Comparison of ENCODE assay signal across 8 mouse cellular contexts in the genomic region with DNA sequence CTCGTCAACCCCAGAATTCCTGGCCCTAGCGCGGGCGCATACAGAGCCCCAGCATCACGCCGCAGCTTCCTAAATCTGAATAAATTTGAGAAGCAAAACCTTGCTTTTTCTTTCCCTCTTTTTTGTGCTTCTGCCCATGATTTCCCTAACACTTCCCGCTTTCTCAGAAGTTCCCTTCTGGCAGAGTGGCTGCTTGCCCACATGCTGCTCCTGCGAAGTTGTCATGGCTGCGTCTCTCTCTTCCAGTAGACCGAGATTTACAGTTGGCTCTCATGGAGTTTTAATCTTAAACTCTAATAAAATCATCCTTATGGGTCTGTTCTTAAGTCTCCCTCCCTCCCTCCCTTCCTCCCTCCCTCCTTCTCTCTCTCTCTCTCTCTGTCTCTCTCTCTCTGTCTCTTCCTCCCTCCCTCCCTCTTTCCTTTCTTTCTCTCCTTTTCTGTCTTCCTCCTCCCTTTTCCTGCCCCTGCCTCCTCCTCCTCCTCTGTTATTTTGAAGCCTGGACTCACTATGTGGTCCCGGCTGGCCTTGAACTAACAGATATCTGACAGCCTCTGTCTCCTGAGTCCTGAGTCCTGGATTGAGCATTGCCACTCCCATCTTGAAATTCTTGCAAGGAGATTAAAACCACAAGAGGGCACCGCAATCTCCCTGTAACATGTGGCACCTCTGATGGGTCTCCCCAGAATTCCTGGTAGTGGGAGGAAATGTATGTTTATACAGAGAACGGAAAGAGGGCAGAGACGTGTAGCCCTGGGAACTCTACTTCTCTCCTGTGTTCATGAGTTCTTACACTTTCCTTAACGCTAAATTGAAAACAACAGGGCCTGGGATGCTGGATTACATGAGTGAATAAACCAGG. TPM values are rescaled to one million over a fixed set of nuclear protein-coding genes. Genes with fewer than 3 reads are reported as not detected.
DNase-seq lines count a peak whose midpoint lies in the region; ATAC-seq and TF ChIP-seq lines count a peak whose summit lies in the region.

No protein-coding gene starts in this region.

- H3K36me3 ChIP-seq in MEL (ENCODE audit: control insufficient read depth in 1 of 2, insufficient read depth in 2 of 2, low read length in 2 of 2) = peaks cover 0 to 5% of the 10 kb centered on the region in 2 experiments; a peak in 2 of 4 replicates
- no peaks in the 10 kb centered on the region for H3K36me3 ChIP-seq in hindbrain, embryonic 13.5 days
- no peaks in the 10 kb centered on the region for H3K36me3 ChIP-seq in liver, embryonic 12.5 days

- peak; percentile 27 for DNase-seq in embryo, embryonic 10 days (ENCODE audit: low spot score)
- DNase-seq in embryo, embryonic 11 days = no peak
- DNase-seq in MEL (ENCODE audit: low read depth, low spot score) = peak; percentile 52
- DNase-seq in right cerebral cortex, postnatal 25 days = peak; percentile 42
- DNase-seq in thymus, postnatal 14 days = no peak
- DNase-seq in urinary bladder, adult 2 months (ENCODE audit: low spot score) = no peak

- H3K79me2 ChIP-seq in MEL (ENCODE audit: control insufficient read depth, insufficient read depth, low read length, poor library complexity) = no peaks in the 10 kb centered on the region

- peak overlapping the region; percentile 49 for H3K9ac ChIP-seq in MEL (ENCODE audit: control insufficient read depth, low read depth, low read length, poor library complexity, severe bottlenecking)
- peak overlapping the region; percentile 59 for H3K9ac ChIP-seq in hindbrain, embryonic 13.5 days
- H3K9ac ChIP-seq in liver, embryonic 12.5 days = no peak overlapping the region

- TF ChIP-seq POLR2A in MEL (IDR thresholded peaks at IDR 0.05; ENCODE audit: control insufficient read depth in 1 of 2, insufficient read depth in 1 of 2, low read depth in 1 of 2, low read length in 2 of 2, poor library complexity in 1 of 2) = no peak

- H3K27ac ChIP-seq in MEL (ENCODE audit: control insufficient read depth, low read depth, low read length) = no peak overlapping the region
- no peak overlapping the region for H3K27ac ChIP-seq in hindbrain, embryonic 13.5 days
- no peak overlapping the region for H3K27ac ChIP-seq in liver, embryonic 12.5 days

- H3K4me3 ChIP-seq in MEL (ENCODE audit: control insufficient read depth in 1 of 2, insufficient read depth in 1 of 2, low read depth in 2 of 2, low read length in 2 of 2) = peak overlapping the region; percentile 44 to 48
- H3K4me3 ChIP-seq in hindbrain, embryonic 13.5 days = no peak overlapping the region
- no peak overlapping the region; the same call in 1 of the 2 replicates for H3K4me3 ChIP-seq in liver, embryonic 12.5 days

- peak overlapping the region; percentile 41 for H3K4me2 ChIP-seq in hindbrain, embryonic 13.5 days
- H3K4me2 ChIP-seq in liver, embryonic 12.5 days = peak overlapping the region; percentile 46

- ATAC-seq in hindbrain, embryonic 13.5 days (ENCODE audit: low FRiP score) = peak; percentile 32; the same call in 1 of the 2 replicates
- ATAC-seq in liver, embryonic 12.5 days = no peak

- no peaks in the 10 kb centered on the region for H3K27me3 ChIP-seq in MEL (ENCODE audit: control insufficient read depth in 1 of 2, insufficient read depth in 2 of 2, low read length in 2 of 2)
- H3K27me3 ChIP-seq in hindbrain, embryonic 13.5 days = peaks cover 4% of the 10 kb centered on the region; the same call in 1 of the 2 replicates
- H3K27me3 ChIP-seq in liver, embryonic 12.5 days (replicated peaks) = peaks cover 11% of the 10 kb centered on the region; the same call in 1 of the 2 replicates

- no peak for TF ChIP-seq RAD21 in MEL (IDR thresholded peaks at IDR 0.05; ENCODE audit: low read depth, low read length)

- peak in 2 of 3 experiments; percentile 11 to 24; a peak in 1 of 6 replicates for TF ChIP-seq CTCF in MEL (IDR thresholded peaks at IDR 0.05 in 2 of 3, conservative IDR thresholded peaks at IDR 0.05 in 1 of 3; ENCODE audit: control insufficient read depth in 1 of 3, insufficient read depth in 1 of 3, low read depth in 2 of 3, low read length in 3 of 3, poor library complexity in 1 of 3, severe bottlenecking in 1 of 3)

- 61% methylated on average over 15 of the region's 15 CpGs for WGBS in hindbrain, embryonic 13.5 days
- 44% methylated on average over 15 of the region's 15 CpGs for WGBS in liver, embryonic 12.5 days (ENCODE audit: insufficient replicate concordance)

- peaks cover 0 to 8% of the 10 kb centered on the region in 2 experiments; a peak in 1 of 4 replicates for H3K4me1 ChIP-seq in MEL (ENCODE audit: control insufficient read depth in 1 of 2, insufficient read depth in 2 of 2, low read length in 2 of 2)
- 0 out of 2 replicates have a peak, but pooled peaks cover 5% of the 10 kb centered on the region for H3K4me1 ChIP-seq in hindbrain, embryonic 13.5 days (replicated peaks)
- peaks cover 7% of the 10 kb centered on the region; the same call in 1 of the 2 replicates for H3K4me1 ChIP-seq in liver, embryonic 12.5 days

- no peak for TF ChIP-seq EP300 in MEL (IDR thresholded peaks at IDR 0.05; ENCODE audit: low read depth in 1 of 2, low read length in 2 of 2)

- no peaks in the 10 kb centered on the region for H3K9me3 ChIP-seq in MEL (replicated peaks; ENCODE audit: insufficient read depth, low read length)
- no peaks in the 10 kb centered on the region for H3K9me3 ChIP-seq in hindbrain, embryonic 13.5 days
- H3K9me3 ChIP-seq in liver, embryonic 12.5 days (replicated peaks) = no peaks in the 10 kb centered on the region

TF ChIP-seq in MEL, 35 proteins besides CTCF, POLR2A, EP300 and RAD21:
- TF ChIP-seq ZMIZ1 (IDR thresholded peaks at IDR 0.05; ENCODE audit: low read depth, low read length) (no peak), USF1 (IDR thresholded peaks at IDR 0.05; ENCODE audit: low read depth, low read length) (no peak), POLR2AphosphoS2 (IDR thresholded peaks at IDR 0.05; ENCODE audit: low read length) (no peak), USF2 (IDR thresholded peaks at IDR 0.05; ENCODE audit: borderline replicate concordance in 1 of 2, insufficient read depth in 1 of 2, low read depth in 1 of 2, low read length in 2 of 2) (no peak), MYC (IDR thresholded peaks at IDR 0.05; ENCODE audit: low read depth, low read length) (no peak), TCF12 (IDR thresholded peaks at IDR 0.05; ENCODE audit: low read depth, low read length) (no peak), ZC3H11A (IDR thresholded peaks at IDR 0.05; ENCODE audit: low read depth, low read length) (no peak)

RNA-seq across cellular contexts. Expression of a gene that starts 21.8 kb away (rescaled TPM):
- not detected in 2 replicates for total RNA-seq in MEL (2012; rRNA removed)
- 1 to 10 TPM in 1 of 2 experiments, not detected in 1; 1.4 TPM for polyA plus RNA-seq in MEL (2012; ENCODE audit: insufficient read depth in 1 of 2, insufficient read length in 2 of 2, low read depth in 1 of 2, low replicate concordance in 2 of 2, missing spikeins in 1 of 2)
- polyA plus RNA-seq in hindbrain, embryonic 13.5 days (2015; fragmentation: Nextera tagmentation; extraction: Ambion mirVana) = 0.05 TPM in 1 of 2 replicates, not detected in the other
- not detected in 2 replicates for polyA plus RNA-seq in liver, embryonic 12.5 days (2016; fragmentation: Nextera tagmentation; extraction: Ambion mirVana)
- polyA plus RNA-seq in urinary bladder, adult 2 months (2012; rRNA removed) = 0.06 and 0.07 TPM in 2 replicates

Comparison
In these comparisons a context has a peak if more than half of its experiments do, and no peak if none do; other contexts are left out.
1. DNase-seq: peak in embryo, embryonic 10 days (single experiment), MEL (single experiment) and right cerebral cortex, postnatal 25 days (single experiment); none in embryo, embryonic 11 days (single experiment), thymus, postnatal 14 days (single experiment) and urinary bladder, adult 2 months (single experiment).
2. H3K4me3 ChIP-seq: peak in MEL (2 of 2); none in hindbrain, embryonic 13.5 days (single experiment) and liver, embryonic 12.5 days (single experiment).